Mouse (Mus musculus) hindbrain, embryonic 14.5 days (tissue): ENCODE data around the gene Mb. TPM values are rescaled to one million over a fixed set of nuclear protein-coding genes. Genes with fewer than 3 reads are reported as not detected.

Experiments used
- ATAC-seq: fragments of 200-750 bp; cut with Nextera tagmentation; 2 replicates; pipeline ENCODE4 v1.8.0; 2017; ENCODE audit warnings: moderate number of reproducible peaks, mild to moderate bottlenecking, moderate TSS enrichment, moderate library complexity; ENCODE audit not compliant: low FRiP score
- DNase-seq: peaks from one replicate; pipeline ENCODE4 v3.0.0-alpha.2; 2015; ENCODE audit warnings: low spot score
- H3K27ac ChIP-seq: fragments of 300-500 bp; sonication (generic); 2 replicates; pipeline ENCODE4 v1.5.1; 2014; ENCODE audit warnings: mild to moderate bottlenecking, moderate library complexity
- H3K27me3 ChIP-seq: fragments of 300-500 bp; sonication (generic); 2 replicates; pipeline ENCODE4 v1.6.1; 2014; ENCODE audit warnings: mild to moderate bottlenecking, low read length, mixed read lengths; ENCODE audit not compliant: control insufficient read depth, insufficient read depth
- H3K36me3 ChIP-seq: fragments of 300-500 bp; sonication (generic); replicated peaks from 2 replicates; pipeline ENCODE4 v1.6.1; 2014; ENCODE audit not compliant: control insufficient read depth, insufficient read depth
- H3K4me1 ChIP-seq: fragments of 300-500 bp; sonication (generic); replicated peaks from 2 replicates; pipeline ENCODE4 v1.6.1; 2014; ENCODE audit warnings: antibody characterized with exemption, low read length, mixed read lengths; ENCODE audit not compliant: control insufficient read depth, insufficient read depth
- H3K4me2 ChIP-seq: fragments of 300-500 bp; sonication (generic); replicated peaks from 2 replicates; pipeline ENCODE4 v1.6.1; 2014; ENCODE audit warnings: mild to moderate bottlenecking, moderate library complexity
- H3K4me3 ChIP-seq: fragments of 300-500 bp; sonication (generic); replicated peaks from 2 replicates; pipeline ENCODE4 v1.5.1; 2014; ENCODE audit warnings: mild to moderate bottlenecking, low read length
- H3K9ac ChIP-seq: fragments of 300-500 bp; sonication (generic); 2 replicates; pipeline ENCODE4 v1.6.1; 2014
- H3K9me3 ChIP-seq: fragments of 300-500 bp; sonication (generic); 2 replicates; pipeline ENCODE4 v1.6.1; 2016; ENCODE audit warnings: low read length; ENCODE audit not compliant: control insufficient read depth
- WGBS: fragments of 180-500 bp; shearing (Covaris S2); extraction: QIAGEN DNeasy Blood & Tissue Kit; methylation state at CpG from one replicate; pipeline ENCODE4 v1.1.7; 2014; 5-methylcytosine and 5-hydroxymethylcytosine counted together
- polyA plus RNA-seq: library from polyadenylated mRNA; unstranded; fragments of >200 nt; fragmentation: Nextera tagmentation; extraction: Ambion mirVana; gene quantifications from 2 replicates; pipeline ENCODE4 v1.2.1, GENCODE M21; 2014

Mb gene
- polyA plus RNA-seq, 1 experiment from 2014 or later, result 0.51 TPM

DNA sequence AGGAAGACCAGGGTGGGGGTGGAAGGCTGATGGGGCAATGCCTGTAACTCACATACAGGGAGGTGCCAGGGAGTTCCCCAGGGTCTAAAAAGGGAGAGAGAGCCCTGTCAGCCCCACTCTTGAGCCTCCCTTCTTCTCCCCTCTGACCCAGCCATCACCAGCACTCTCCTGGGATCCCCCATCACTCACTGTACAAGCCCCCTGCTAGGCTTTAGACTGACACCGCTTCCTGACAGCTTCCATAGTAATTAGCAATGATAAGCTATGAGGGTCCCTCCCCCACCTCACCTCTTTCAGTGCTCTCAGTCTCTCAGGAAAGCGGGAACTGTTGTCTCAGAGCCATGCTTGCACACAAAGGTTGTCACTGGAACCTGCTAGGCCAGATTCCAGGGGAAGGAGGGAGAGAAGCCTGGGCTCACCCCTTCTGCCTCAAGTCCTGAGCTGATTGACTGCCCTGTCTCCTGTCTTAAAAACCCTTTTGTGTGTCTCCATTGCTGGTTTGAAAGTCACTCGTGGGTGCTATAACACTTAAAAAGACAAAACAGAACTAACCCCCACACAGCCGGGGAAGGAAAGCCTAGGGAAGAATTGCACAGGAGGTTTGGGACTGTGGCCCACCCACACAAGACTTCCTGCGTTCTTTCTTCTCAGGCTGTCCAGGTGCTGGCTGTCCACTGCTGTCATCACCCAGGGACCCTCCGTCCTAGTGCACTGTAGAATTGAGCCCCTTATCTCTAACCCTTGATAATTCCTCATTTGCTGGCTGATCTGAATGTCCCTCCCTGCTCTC lies 5.7 kb upstream of the Mb start:
- Histone ChIP-seq H3K27ac (no peak overlapping the region), H3K4me1 (peaks cover 8% of the 10 kb centered on the region; the same call in 1 of the 2 replicates), H3K4me2 (no peak overlapping the region), H3K36me3 (no peaks in the 10 kb centered on the region), H3K9me3 (no peaks in the 10 kb centered on the region), H3K9ac (no peak overlapping the region), H3K27me3 (no peaks in the 10 kb centered on the region), H3K4me3 (no peak overlapping the region)
- DNase-seq (no peak), ATAC-seq (0 out of 2 replicates have a peak, but pooled peaks have one; percentile 37)
- 26% methylated on average over 6 of the region's 6 CpGs for WGBS

DNA sequence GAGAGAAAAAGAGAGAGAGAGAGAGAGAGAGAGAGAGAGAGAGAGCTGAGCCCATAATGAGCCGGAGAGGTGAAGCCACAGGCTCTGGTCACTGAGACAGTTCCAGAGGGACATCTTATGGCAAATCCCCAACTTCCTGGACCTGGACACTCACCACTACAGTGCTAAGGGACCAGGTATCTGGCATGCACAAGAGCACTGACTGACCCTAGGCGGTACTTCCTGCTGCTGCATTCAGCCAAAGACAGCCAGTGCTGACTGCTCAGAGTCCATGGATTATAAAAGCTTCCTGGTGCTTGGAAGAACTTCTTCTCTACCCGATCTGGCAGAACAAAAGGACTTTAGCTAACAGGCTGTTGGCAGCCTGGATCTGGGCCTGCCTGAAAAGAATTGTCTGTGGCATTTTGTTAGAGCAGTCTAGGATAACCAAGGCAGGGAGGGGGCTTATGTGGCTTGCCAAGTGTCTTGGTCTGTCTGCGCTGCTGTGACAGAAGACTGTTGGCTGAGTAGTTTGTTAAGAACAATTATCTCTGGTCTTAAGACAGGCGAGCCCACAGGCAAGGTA lies 4.2 kb upstream of the Mb start:
- Histone ChIP-seq H3K4me3 (no peak overlapping the region), H3K4me2 (no peak overlapping the region), H3K9ac (no peak overlapping the region), H3K4me1 (peaks cover 8% of the 10 kb centered on the region; the same call in 1 of the 2 replicates), H3K9me3 (no peaks in the 10 kb centered on the region), H3K27ac (no peak overlapping the region), H3K36me3 (no peaks in the 10 kb centered on the region), H3K27me3 (no peaks in the 10 kb centered on the region)
- 62% methylated on average over 5 of the region's 5 CpGs for WGBS
- DNase-seq (no peak), ATAC-seq (no peak)

DNA sequence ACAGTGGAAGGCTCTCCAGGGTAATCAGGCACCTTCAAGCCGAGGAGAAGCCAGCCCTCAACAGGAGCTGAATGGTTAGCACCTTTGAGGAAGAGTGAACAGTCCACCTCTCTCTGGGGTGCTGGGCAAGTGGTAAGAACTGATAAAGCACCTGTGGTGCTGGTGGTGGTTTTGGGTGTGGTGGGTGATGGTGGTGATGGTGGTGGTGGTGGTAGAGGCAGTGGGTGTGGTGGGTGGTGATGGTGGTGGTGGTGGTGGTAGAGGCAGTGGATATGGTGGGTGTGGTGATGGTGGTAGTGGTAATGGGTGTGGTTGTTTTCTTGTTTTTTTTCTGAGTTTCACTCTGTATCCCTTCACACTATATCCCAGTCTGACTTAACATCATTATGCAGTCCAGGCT lies 2.6 kb upstream of the Mb start:
- no peak for ATAC-seq

DNA sequence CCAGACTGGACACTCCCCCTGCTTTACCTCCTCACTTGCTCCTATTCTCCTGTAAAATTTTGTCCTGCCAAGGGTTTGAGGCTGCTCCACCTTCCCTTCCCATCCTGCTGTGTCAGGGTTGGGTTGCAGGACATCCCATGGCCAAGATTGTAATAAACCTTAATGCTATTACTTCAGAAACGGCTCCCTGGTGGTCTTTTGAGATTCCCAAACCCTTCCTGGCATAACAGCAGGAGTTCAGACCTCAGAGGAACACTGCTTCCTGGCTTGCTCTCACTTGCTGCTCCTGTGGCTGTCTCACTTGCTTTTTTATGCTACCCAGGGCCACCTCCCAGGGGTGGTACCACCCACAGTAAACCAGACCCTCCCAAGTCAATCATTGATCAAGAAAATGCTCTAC lies 1.7 kb upstream of the Mb start:
- WGBS, result 35% methylated on average over 1 of the region's 1 CpGs
- Histone ChIP-seq H3K27me3 (no peaks in the 10 kb centered on the region), H3K4me2 (no peak overlapping the region), H3K4me1 (peaks cover 8% of the 10 kb centered on the region; the same call in 1 of the 2 replicates), H3K4me3 (no peak overlapping the region), H3K27ac (no peak overlapping the region), H3K9ac (no peak overlapping the region), H3K9me3 (no peaks in the 10 kb centered on the region), H3K36me3 (no peaks in the 10 kb centered on the region)
- ATAC-seq, result no peak
- no peak for DNase-seq

More for the DNA sequence above, 2.6 kb upstream of the Mb start:
- DNase-seq, result no peak
- peaks cover 8% of the 10 kb centered on the region; the same call in 1 of the 2 replicates for H3K4me1 ChIP-seq
- 86% methylated on average over 1 of the region's 1 CpGs for WGBS
- no peaks in the 10 kb centered on the region for H3K9me3 ChIP-seq
- no peak overlapping the region for H3K27ac ChIP-seq
- no peaks in the 10 kb centered on the region for H3K36me3 ChIP-seq
- no peak overlapping the region for H3K4me3 ChIP-seq
- no peak overlapping the region for H3K4me2 ChIP-seq
- no peak overlapping the region for H3K9ac ChIP-seq
- H3K27me3 ChIP-seq, result no peaks in the 10 kb centered on the region

DNA sequence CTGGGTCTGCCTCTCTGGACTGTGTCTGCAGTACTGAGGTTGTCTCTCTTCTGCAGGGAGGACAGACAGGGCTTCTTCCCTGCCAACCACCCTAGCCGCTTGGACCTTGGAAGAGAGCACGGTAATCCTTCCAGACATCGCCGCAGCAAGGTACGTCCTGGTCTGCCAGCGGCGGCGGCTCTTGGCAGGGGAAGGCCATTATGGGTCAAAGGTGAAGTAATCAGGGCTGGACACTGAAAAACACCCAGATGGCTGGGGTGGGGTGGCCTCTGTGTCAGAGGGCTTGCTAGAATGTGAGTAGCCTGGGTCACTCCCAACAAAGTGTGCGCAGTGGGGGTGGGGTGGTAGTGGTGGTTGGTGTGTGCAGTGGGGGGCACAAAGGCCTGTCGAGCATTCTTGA lies 4.9 kb downstream of the Mb start:
- Histone ChIP-seq H3K36me3 (no peaks in the 10 kb centered on the region), H3K9me3 (no peaks in the 10 kb centered on the region), H3K27me3 (no peaks in the 10 kb centered on the region), H3K4me2 (no peak overlapping the region), H3K4me3 (no peak overlapping the region), H3K4me1 (no peaks in the 10 kb centered on the region), H3K9ac (no peak overlapping the region), H3K27ac (no peak overlapping the region)
- ATAC-seq, result no peak
- WGBS, result 88% methylated on average over 10 of the region's 10 CpGs
- DNase-seq, result no peak

DNA sequence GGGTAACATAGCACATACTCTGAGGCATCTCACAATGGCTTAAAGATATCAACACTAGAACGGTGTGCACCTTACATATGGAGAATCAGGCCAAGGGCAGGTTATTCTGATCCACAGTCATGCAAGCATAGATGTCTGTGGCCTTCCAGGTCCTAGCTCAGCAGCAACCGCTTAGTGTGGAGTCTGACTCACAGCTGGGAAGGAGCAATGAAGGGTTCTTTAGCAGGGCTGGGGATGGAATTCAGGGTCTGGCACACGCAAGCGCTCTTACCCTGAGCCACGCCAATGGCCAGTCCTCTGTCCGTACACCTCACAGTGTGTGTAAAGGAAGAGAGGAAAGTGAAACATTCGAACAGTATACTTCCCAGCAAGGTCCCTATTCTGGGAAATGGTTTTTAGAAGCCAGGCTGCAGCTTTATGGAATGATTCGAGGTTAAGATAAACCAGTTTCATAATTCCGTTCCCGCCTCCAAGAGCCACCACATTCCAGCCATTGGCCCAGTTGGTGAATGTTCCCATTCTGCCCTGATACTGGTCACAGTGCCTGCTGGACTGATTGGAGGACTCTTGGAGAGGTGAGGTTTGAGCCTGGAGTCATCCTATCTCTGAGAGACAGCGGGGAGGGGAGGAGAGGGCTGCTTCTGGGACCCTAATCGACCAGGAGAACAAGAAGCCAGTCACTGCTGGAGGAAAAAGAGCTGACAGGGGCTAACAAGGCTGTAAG lies 5.7 kb downstream of the Mb start, which contains the start of gene Apol6:
TSS of gene Apol6 (plus strand) at position 133 of the 724 bp plus-strand sequence.
- WGBS, result 89% methylated on average over 12 of the region's 12 CpGs
- H3K27me3 ChIP-seq, result no peaks in the 10 kb centered on the region
- H3K4me3 ChIP-seq, result no peak within 1 kb of the TSS
- no peak within 1 kb of the TSS for H3K27ac ChIP-seq
- no peak within 1 kb of the TSS for H3K9ac ChIP-seq
- no peaks in the 10 kb centered on the region for H3K4me1 ChIP-seq
- DNase-seq, result no peak
- ATAC-seq, result no peak
- no peaks in the 10 kb centered on the region for H3K9me3 ChIP-seq
- H3K36me3 ChIP-seq, result no peaks in the 10 kb centered on the region
- H3K4me2 ChIP-seq, result no peak within 1 kb of the TSS

DNA sequence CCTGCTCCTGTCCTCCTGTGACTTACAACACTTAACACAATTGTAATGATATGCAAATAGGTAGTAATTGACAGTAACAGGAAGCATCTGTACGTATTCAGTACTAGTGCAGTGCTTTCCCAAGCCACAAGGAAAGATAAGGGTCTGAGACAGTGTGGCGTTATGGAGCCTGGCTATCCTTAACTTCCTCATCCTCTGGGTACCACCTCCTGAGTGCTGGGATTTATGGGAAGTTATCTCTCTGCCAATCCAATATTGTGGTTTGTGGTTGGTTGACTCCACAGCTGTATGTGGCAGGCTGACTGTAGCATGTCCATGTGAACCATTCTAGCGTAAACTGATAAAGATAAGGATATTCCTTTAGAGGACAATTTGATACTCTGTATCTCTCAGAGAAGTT lies 9.7 kb downstream of the Mb start:
- Histone ChIP-seq H3K9ac (no peak overlapping the region), H3K4me1 (peaks cover 12% of the 10 kb centered on the region; the same call in 1 of the 2 replicates), H3K4me3 (no peak overlapping the region), H3K27ac (no peak overlapping the region), H3K4me2 (no peak overlapping the region), H3K36me3 (no peaks in the 10 kb centered on the region), H3K27me3 (no peaks in the 10 kb centered on the region), H3K9me3 (no peaks in the 10 kb centered on the region)
- ATAC-seq, result no peak
- 64% methylated on average over 3 of the region's 3 CpGs for WGBS
- no peak for DNase-seq

DNA sequence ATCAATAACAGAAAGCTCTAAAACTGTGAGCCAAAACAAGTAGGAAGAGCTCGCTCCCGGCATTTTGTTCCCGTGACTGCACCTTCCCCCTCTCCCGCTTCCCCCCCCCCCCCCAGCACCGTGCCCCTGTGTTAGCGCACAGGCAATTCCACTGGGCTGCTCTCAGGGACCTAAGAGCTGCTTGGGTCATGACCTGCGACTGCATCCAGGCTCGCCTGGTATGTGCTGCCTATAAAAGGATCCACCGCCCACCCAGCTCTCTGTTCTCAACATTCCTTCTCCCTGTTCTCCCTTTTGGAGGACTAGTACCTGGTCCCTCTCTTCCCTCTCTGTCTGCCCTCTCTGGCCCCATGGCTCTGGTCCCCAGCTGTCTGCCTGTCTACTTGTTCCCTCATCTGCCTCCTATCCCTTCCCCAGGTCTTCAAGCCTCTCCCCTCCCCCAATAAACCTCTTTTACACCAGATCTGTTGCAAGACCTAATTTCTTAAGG lies 11.2 kb downstream of the Mb start:
- no peak overlapping the region for H3K27ac ChIP-seq
- DNase-seq, result no peak
- WGBS, result 85% methylated on average over 7 of the region's 9 CpGs

More for the DNA sequence above, 11.2 kb downstream of the Mb start:
- H3K27me3 ChIP-seq, result no peaks in the 10 kb centered on the region
- no peak for ATAC-seq
- H3K36me3 ChIP-seq, result no peaks in the 10 kb centered on the region
- no peaks in the 10 kb centered on the region for H3K9me3 ChIP-seq
- H3K4me2 ChIP-seq, result no peak overlapping the region
- H3K4me1 ChIP-seq, result peaks cover 12% of the 10 kb centered on the region; the same call in 1 of the 2 replicates
- no peak overlapping the region for H3K9ac ChIP-seq
- no peak overlapping the region for H3K4me3 ChIP-seq
